Mouse (Mus musculus): Measurements from ENCODE around the gene Metap1d. TPM values are rescaled to one million over a fixed set of nuclear protein-coding genes. Genes with fewer than 3 reads are reported as not detected.

Gene Metap1d
- total RNA-seq (2021), result 10 to 100 TPM; 44.9 to 45.2 TPM

DNA sequence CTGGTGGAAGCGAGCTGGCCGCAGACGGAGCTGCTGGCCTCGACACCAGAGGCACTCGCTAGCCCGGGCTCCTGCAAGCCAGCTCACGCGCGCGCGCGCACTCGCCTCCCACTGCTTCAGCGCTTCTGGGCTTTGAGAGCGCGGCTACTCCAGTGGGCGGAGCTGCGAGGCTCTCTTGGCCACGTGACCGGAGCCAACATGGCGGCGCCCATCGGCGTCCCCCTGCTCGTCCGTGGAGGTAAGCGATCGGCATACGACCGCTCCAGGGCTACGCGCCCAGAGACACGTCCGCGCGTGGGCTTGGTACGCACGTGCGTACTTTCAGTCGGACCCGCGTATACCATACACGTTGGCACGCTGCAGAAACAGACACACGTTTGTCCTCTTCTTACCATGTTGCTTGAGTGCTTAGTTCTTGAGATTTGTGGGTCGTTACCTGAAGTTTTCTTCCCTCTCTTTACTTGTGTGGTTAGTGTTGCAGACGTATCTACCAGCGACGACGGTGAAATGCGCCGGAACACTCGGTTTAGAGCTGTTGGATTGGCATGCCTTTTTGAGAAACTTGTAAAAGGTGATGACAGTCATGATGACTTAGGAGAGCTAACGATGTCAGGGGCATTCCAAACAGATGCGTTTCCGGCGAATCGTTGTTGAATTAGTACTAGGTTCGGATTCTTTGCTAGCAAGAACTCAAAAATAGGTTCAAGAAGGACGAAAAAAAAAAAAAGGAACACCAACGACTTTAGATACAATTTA lies at the start of gene Metap1d:
Gene Metap1d, plus strand, starts transcription at position 116 of the 756 bp plus-strand sequence.
- intact Hi-C loops (cut with DNase I), result loop anchor here (2.0 to 10.0 kb wide), 5 partner anchors 61 to 361 kb away; partner anchors contain the start of genes Dlx1, Dlx2 and Slc25a12
- DNase-seq, result peak; percentile 89 to 90

DNA sequence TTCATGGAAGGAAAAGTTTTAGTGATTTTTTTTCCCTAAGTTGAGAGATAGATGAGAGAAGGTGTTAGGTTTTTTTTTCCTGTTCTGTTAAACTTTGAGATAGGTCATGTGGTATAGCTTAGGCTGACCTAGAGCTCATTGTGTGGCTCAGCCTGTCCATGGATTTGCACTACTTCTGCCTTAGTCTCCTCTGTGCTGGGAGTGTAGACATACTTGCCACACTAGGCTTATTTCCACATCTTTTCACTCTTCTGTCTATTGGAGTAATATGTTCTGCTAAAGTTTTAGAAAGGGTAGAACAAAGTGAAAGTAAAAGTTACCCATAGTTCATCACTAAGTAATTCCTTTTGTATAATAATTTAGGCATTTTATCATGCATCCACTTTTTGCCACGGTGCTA lies 47.5 kb upstream of the Metap1d start:
- intact Hi-C loops (cut with DNase I), result no loop called here
- no peak for DNase-seq

DNA sequence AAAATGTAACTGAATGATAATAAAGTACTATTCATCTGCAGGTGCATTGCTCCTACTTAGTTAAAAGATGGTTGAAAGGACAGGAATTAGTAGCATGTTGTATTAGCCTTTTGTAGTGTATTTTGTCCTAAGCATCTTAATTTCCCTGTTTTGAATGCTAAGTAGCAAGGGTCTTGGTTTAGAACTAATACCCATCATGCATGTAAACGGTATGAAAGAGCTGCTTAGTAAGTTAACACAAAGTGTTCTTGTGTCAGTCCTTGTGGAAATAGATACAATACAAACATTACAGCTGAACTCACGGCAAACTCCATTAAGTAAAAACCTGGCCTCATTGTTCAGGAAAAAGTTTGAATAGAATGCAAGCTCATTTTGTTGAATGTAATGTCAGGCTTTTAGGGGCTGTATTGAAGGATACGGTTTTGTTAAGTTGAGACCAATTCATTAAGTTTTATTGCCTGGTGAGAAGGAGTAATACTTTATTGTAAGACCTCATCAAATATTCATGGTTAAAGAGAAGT lies 34.3 kb upstream of the Metap1d start:
- intact Hi-C loops (cut with DNase I), result no loop called here
- DNase-seq, result no peak

DNA sequence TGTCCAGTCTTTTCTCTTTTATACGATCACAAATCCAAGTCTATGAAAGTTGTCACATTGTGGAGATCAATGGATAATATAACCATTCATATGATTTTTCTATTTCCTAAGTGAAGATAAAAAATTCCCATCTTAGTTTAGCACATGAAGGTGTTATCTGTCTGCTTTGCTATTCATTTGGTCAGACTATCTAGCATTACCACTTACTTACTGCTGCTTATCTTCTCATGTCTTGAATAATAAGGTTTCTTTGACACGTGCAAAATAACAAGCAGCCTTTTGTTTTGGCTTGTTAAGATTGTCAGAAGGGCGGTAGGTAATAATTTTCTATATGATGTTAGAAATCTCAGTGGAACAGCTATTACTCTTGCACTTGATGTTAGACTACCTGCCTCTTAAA lies 33.7 kb upstream of the Metap1d start:
- intact Hi-C loops (cut with DNase I), result no loop called here
- DNase-seq, result no peak

DNA sequence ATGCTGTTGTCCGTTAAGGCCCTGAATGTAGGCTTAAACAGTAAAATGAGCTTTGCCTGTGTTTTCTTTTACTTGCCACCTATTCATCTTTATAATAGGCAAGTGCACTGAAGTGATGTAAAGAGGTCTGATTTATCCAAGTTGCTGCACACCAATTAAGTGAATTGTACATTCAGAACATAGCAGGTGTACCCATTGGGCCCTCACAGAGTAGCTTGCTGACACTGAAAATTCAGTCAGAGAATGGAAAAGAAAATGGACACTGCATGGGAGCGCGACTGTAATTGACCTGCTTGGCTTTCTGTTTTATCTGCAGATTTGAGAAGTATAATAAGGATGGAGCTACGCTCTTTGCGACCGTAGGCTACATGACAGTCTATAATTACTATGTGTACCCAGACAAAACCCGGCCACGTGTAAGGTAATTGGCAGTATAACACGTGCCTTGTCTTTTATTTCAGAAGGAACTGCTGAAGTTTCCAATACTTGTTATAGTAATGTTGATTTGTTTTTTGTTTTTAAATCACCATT lies 32.1 kb upstream of the Metap1d start:
- intact Hi-C loops (cut with DNase I), result no loop called here
- no peak for DNase-seq

DNA sequence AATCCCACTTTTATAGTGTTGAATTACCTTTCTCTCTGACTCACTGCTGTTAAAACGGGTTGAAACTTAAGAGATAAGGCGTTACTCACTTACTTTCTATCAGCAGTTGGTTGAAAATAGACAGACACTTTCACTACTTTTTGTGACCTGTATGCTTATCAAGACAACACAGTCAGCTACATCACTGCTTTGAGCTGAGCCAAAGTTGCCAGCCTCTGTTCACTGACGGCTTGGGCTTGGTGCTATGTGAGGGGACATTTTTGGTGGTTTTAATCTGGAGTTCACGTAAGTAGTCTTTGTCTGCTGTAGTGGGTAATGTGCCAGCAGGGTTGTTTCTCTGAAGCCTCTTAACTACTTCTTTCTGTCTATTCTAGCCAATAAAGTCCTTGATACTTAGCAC lies 28.5 kb upstream of the Metap1d start:
- DNase-seq, result peak in 1 of 2 experiments; percentile 3
- intact Hi-C loops (cut with DNase I), result no loop called here

DNA sequence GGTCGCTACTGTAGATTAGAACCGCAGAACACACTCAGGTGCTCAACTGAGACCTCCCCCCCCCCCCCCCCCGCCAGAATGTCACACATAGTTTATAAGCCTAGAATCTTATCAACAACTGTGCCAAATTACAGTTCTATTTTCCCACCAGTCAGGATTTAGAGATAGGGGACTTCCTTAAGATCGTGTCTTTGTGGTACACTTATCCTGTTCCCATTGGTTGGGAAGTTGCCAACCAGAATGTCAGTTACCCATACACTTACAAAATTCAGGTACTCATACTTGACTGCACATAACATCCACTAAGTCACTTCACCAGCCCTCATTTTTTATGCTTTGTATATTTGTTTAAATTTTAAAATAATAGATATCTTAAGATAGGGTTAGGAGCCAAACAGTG lies 17.6 kb upstream of the Metap1d start:
- intact Hi-C loops (cut with DNase I), result no loop called here
- DNase-seq, result no peak

DNA sequence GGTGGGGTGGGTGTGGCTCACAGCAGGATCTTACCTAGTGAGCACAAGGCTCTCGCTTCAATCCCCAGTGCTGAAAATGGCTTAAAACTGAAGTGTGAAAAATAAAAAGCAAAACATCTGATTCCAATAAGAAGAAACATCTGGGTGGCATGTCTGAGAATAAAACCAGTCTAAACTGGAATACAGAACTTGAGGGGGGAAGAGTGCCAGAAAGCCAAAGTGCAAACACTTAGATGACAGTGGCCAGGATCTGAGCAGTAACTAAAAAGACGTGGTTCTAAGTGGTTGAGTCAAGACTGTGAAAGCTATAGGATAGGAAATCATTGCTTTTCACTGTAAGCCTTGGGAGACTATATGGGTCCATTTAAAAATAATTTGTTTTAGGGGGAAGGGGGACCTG lies 9.7 kb upstream of the Metap1d start:
- intact Hi-C loops (cut with DNase I), result no loop called here

DNA sequence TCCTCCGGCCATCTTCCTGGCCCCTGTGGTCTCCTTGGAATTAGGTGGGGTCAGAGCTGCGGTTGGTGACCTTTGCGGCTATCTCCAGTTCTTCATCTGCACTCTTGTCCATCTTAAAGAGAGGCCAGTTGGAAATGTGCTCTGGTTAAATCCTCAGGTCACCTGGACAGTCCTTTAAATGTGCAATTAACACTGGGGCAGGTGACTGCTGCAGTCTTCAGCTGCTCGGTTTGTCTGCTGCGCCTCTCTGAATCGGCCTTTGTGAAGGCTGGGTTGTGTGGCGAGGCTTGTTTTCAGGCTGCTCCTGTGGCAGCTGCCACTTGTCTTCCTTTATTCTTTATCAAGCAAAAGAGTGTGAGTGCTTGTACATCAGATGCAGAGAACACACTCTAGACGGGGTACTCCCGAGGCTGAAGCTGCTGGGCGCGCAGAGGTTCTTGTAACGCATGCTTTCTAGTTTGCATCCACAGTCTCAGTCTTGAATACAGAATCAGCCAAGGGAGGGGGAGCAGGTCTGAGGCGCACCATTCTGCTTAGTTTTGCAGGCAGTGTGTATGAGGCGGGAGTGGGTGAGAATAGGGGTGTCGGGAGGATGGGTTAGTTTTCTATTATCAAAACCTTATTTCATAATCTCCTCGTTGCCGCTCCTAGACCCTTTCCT lies 7.4 kb upstream of the Metap1d start:
- intact Hi-C loops (cut with DNase I), result no loop called here
- DNase-seq, result no peak

More for the DNA sequence above, 9.7 kb upstream of the Metap1d start:
- no peak for DNase-seq

DNA sequence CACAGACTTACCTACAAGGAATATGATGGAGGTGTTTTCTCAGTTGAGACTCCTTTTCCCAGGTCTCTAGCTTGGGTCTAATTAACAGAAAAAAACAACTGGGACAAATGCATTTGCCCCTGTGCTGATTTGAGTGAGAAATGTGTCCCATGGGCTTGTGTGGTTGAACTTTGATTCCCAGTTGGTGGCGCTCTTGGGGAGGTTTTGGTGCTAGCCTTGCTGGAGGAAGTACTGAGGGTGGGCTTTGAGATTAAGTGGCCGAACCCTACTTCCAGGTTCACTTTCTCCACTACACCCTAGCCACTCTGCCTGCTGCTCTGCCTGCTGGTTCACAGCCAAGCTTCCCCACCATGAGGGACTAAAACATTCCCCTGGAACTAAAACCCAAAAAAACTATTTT lies 3.5 kb upstream of the Metap1d start:
- no peak for DNase-seq
- intact Hi-C loops (cut with DNase I), result loop anchor here (5.0 to 10.0 kb wide), 4 partner anchors 57 to 365 kb away; partner anchors contain the start of genes Dlx1 and Dlx2

DNA sequence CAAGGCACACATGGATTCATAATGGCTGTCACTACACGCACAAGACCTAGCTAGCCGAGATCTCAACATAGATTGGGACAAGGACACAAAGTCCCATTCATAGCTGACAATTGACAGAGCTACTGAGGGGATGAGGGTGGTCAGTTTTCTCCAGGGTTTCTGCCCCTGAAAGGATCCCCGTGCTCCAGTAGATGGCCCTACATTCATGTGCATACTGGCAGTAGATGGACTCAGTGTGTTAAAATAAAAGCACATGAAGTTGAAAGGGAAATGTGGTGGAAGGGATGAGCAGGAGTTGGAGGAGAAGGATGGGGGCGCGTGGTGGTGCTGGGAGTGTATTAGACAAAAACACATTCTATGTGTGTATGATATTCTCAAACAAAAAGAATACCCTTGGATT lies 1.3 kb upstream of the Metap1d start:
- intact Hi-C loops (cut with DNase I), result loop anchor here (2.0 to 10.0 kb wide), 5 partner anchors 59 to 363 kb away; partner anchors contain the start of genes Dlx1, Dlx2 and Slc25a12
- no peak for DNase-seq

DNA sequence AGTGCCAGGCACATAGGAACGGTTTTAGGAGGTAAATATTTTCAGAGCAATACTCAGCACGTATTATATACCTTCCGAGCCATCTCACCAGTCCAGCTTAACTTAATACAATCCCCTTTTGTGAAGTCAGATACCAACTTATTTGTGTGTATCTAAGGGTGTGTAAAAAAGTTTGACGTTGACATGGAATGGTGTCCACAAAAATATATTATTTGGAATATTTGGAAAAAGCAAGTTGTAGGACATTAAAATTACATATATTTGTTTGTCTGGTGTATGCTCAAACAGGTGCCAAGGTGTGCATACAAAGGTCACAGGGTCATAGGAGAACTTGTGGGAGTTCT lies 813 bp downstream of the Metap1d start:
- no peak for DNase-seq
- intact Hi-C loops (cut with DNase I), result loop anchor here (2.0 to 10.0 kb wide), 5 partner anchors 62 to 361 kb away; partner anchors contain the start of genes Dlx1, Dlx2 and Slc25a12

DNA sequence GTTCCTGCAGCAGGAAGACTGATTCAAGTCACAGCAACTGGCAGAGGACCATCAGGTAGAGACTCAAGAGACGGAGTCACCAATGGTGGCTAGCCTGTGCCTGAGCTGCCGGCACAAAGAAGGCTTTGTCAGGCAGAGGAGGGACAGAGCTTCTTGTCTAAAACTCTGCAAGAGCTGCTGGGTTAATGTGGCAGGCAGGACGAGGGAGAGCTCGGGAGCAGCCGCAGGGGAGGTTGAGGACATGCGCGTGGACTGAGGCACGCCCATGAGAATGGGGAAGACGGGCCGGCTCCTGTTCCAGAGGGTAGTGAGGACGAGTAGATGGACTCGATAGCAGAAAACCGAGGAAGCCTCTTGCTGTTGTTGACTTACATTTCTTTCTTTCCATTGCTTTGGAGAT lies 5.5 kb downstream of the Metap1d start:
- DNase-seq, result no peak
- intact Hi-C loops (cut with DNase I), result loop anchor here (10.0 kb wide), 1 partner anchor 356 kb away; no protein-coding TSS in a partner anchor

DNA sequence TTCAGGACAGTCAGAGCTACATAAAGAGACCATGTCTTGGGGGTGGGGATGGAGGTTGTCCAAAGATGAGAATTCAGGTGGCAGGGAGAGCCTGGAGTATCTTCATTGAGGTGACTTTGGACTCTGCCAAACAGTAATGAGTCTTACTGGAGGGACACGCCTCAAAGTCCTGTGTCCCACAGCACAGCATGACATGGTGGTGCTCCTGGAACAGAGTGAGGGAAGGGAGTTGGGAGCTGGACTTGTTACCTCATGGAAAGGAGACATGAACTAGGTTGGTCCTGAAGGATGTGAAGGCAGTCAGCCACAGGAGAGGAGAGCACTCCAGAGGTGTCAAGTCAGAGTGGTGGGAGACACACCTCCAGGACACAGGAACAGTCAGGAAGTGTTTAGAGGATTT lies 6.6 kb downstream of the Metap1d start:
- intact Hi-C loops (cut with DNase I), result loop anchor here (10.0 kb wide), 1 partner anchor 355 kb away; no protein-coding TSS in a partner anchor

DNA sequence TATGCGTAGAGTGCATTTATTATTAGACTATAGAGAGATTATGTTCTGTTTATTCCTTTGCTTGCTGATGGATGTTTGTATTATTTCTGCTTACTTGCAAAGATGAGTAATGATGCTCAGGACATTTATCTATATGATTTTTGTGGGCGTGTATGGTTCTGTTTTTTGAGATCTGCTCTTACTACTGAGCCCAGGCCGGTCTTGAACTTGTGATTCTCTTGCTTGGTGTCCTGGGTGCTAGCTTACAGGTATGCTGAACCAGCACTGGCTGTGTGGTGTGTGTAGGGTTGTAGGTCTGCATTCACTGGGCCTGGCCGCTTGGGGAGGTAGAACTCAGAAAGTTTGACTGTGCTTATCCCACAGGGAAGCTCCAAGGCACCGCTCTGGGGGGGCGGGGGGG lies 8.1 kb downstream of the Metap1d start:
- no peak for DNase-seq
- intact Hi-C loops (cut with DNase I), result no loop called here

More for the DNA sequence above, 6.6 kb downstream of the Metap1d start:
- DNase-seq, result no peak

DNA sequence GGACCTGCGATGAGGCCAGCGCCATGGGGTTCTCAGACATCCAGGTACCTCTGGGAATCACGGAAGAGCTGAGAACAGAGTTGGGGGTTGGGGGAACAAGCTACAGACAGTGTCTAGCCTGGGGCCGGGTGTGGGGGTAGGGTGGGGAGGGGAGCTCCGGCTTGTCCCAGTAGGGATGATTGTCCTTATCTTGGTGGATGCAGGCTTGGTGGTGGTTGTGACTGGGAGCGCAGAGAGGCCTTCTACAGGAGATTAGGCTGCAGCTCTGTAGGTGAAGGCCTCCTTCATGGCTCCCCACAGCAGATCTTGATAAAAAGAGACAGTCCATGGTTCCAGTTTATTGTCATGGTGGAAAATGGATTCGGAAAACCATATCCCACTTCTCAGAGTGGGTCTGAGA lies 8.5 kb downstream of the Metap1d start:
- intact Hi-C loops (cut with DNase I), result no loop called here
- DNase-seq, result no peak

DNA sequence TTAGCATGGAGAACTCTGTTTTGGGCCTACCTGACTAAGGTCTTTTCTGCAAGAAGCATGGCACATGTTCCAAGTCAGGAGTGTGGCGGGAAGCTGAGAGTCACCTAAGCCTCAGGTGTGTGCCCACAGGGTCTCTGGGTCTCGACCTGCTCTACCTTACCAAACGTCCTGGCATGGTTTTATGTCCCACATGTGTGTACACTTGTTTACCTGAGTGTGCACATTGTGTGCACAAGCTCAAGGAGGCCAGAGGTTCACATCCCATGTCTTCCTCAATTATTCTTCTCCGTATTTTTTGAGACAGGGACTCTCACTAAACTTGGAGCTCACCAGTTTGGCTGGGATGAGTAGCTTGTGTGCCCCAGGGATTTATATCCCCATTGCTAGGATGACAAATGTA lies 9.0 kb downstream of the Metap1d start:
- intact Hi-C loops (cut with DNase I), result no loop called here
- no peak for DNase-seq

DNA sequence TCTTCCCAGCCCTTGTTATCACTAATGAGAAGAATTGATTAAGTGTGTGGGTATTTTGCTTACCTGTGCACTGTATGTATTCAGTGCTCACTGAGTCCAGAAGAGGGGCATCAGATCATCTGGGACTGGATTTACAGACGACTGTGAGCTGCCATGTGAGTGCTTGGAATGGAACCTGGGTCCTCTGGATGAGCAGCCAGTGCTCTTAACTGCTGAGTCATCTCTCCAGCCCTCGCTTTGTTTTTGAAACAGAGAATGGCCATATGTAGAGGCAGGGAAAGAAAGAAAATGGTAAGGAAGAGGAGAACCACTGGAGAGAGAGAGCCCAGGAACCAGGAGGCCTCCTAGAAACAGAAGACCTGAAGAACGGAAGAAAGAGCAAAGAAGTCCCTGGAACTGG lies 9.5 kb downstream of the Metap1d start:
- intact Hi-C loops (cut with DNase I), result no loop called here
- DNase-seq, result no peak

DNA sequence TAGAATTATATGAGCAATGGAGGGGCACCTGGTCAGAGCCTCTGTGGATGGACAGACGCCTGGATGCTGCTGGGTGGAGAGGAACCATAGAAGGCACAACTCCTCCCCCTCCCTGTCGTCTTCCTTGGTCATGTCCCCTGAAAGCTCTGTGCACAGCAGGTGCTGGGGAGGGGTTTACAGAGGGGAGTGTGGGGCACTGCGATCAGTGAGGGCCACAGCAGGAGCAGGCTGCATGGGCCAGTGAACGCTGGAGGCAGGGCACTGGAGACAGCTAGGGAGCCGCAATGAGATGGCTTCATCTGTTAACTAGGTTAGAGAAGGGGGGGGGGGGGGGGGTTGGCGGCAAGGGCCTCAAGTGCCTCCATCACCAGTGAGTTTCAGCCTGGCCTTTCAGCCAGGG lies 13.0 kb downstream of the Metap1d start:
- intact Hi-C loops (cut with DNase I), result no loop called here
- DNase-seq, result no peak

DNA sequence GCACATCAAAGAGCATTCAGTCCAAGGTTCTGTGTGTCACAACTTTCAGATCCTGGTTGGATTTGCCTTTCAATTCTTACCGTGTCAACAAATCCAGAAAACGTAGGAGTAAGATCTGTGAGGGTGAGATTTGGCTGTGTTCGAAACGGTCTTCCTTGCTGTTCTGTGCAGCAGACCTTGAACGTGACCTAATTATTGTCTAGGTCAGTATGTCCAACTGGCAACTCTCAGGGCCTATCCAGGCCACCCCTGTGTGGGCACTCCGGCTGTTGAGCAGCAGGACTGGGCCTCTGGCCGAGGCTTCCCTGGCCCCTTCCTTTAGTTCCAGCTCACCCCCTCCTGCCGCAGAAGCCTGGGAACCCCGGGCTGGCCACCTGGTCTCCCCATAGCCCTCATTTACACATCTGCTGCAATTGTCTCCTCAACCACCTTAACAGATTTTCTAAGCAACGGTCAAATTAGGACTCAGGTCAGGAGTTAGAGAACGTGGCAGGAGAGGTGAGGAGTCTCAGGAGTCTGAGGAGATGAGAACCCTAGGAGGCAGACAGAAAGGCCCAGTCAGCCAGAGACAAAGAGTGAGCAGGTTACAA lies 13.9 kb downstream of the Metap1d start:
- no peak for DNase-seq
- intact Hi-C loops (cut with DNase I), result no loop called here

DNA sequence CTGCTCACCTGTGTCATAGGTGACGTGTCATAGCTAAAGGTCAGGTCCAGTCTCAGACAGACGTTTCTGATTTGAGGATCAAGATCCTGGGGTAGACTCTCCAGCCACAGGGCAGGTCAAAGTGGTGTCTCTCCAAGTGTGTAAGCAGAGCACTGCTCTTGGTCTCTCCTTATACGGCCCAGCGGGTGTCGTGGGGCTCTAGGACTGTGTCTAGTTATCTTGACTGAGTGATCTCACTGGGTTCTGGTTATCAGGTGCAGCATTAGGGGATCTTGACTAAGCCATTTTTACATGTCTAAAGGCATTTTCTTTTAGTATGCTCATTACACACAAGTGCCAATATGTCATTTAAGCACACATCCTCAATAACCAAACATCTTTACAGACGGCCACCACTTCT lies 18.0 kb downstream of the Metap1d start:
- intact Hi-C loops (cut with DNase I), result no loop called here
- DNase-seq, result no peak
